Mouse (Mus musculus) limb, embryonic 14.5 days (tissue): ENCODE results near the gene Ank3. TPM values are rescaled to one million over a fixed set of nuclear protein-coding genes. Genes with fewer than 3 reads are reported as not detected.

Experiments
- ATAC-seq: fragments of 200-750 bp; cut with Nextera tagmentation; 2 replicates; pipeline ENCODE4 v1.8.0; 2017; ENCODE audit warnings: low read depth, moderate number of reproducible peaks, moderate TSS enrichment; ENCODE audit not compliant: low FRiP score
- DNase-seq: peaks from one replicate; pipeline ENCODE4 v3.0.0-alpha.2; 2015; ENCODE audit warnings: low spot score
- H3K27ac ChIP-seq: fragments of 300-500 bp; sonication (generic); replicated peaks from 2 replicates; pipeline ENCODE4 v1.5.1; 2014; ENCODE audit warnings: low read depth, mild to moderate bottlenecking, low read length, moderate library complexity, mixed read lengths
- H3K27me3 ChIP-seq: fragments of 300-500 bp; sonication (generic); 2 replicates; pipeline ENCODE4 v1.6.1; 2014; ENCODE audit warnings: low read length, mixed read lengths; ENCODE audit not compliant: control insufficient read depth, insufficient read depth
- H3K36me3 ChIP-seq: fragments of 300-500 bp; sonication (generic); 2 replicates; pipeline ENCODE4 v1.6.1; 2014; ENCODE audit warnings: mild to moderate bottlenecking, low read length, moderate library complexity, mixed read lengths; ENCODE audit not compliant: control insufficient read depth, insufficient read depth
- H3K4me1 ChIP-seq: fragments of 300-500 bp; sonication (generic); 2 replicates; pipeline ENCODE4 v1.6.1; 2014; ENCODE audit warnings: antibody characterized with exemption, low read length, mixed read lengths; ENCODE audit not compliant: control insufficient read depth, insufficient read depth
- H3K4me2 ChIP-seq: fragments of 300-500 bp; sonication (generic); replicated peaks from 2 replicates; pipeline ENCODE4 v1.6.1; 2014; ENCODE audit warnings: low read depth, mild to moderate bottlenecking, low read length, moderate library complexity; ENCODE audit not compliant: severe bottlenecking
- H3K4me3 ChIP-seq: fragments of 300-500 bp; sonication (generic); replicated peaks from 2 replicates; pipeline ENCODE4 v1.5.1; 2014; ENCODE audit warnings: low read length
- H3K9ac ChIP-seq: fragments of 300-500 bp; sonication (generic); 2 replicates; pipeline ENCODE4 v1.6.1; 2014; ENCODE audit warnings: mild to moderate bottlenecking, low read depth, low read length, moderate library complexity; ENCODE audit not compliant: severe bottlenecking
- H3K9me3 ChIP-seq: fragments of 300-500 bp; sonication (generic); 2 replicates; pipeline ENCODE4 v1.6.1; 2016; ENCODE audit warnings: low read length; ENCODE audit not compliant: control insufficient read depth
- POLR2A ChIP-seq: fragments of 200-500 bp; IDR thresholded peaks from 2 replicates; pipeline ENCODE4 v1.8.0; 2012; ENCODE audit warnings: inconsistent platforms, mild to moderate bottlenecking, moderate library complexity, borderline replicate concordance; ENCODE audit not compliant: insufficient read depth, insufficient read length; ENCODE audit errors: extremely low read depth
- WGBS: fragments of 180-500 bp; shearing (Covaris S2); extraction: QIAGEN DNeasy Blood & Tissue Kit; methylation state at CpG from one replicate; pipeline ENCODE4 v1.1.7; 2014; 5-methylcytosine and 5-hydroxymethylcytosine counted together
- polyA plus RNA-seq, 2 experiments: library from polyadenylated mRNA; depleted of rRNA in 1 of 2; stranded (reverse) in 1 of 2; unstranded in 1 of 2; fragments of >200 nt; fragmentation: Nextera tagmentation in 1 of 2; extraction: Ambion mirVana in 1 of 2; gene quantifications; 2 replicates each; pipeline versions ENCODE4 v1.2.1 to v1.2.3; 2012 to 2014

Gene Ank3
- polyA plus RNA-seq, 2 experiments = 14.8 to 25.2 TPM

GRCm38 (mm10) chr10:69535931-69536200 is 137.3 kb downstream of the Ank3 start:
- H3K4me2 ChIP-seq = peak overlapping the region; percentile 80
- no peaks in the 10 kb centered on the region for H3K9me3 ChIP-seq
- H3K27me3 ChIP-seq = no peaks in the 10 kb centered on the region
- H3K4me1 ChIP-seq = peaks cover 5% of the 10 kb centered on the region; the same call in 1 of the 2 replicates
- 61% methylated on average over 4 of the region's 4 CpGs for WGBS
- no peak overlapping the region for H3K27ac ChIP-seq
- H3K9ac ChIP-seq = no peak overlapping the region
- ATAC-seq = no peak
- TF ChIP-seq POLR2A = no peak
- DNase-seq = no peak
- H3K4me3 ChIP-seq = peak overlapping the region; percentile 49; the same call in 1 of the 2 replicates
- H3K36me3 ChIP-seq = no peaks in the 10 kb centered on the region

GRCm38 (mm10) chr10:69536372-69537075 is 138.0 kb downstream of the Ank3 start:
- WGBS = 67% methylated on average over 9 of the region's 9 CpGs
- Histone ChIP-seq H3K27ac (no peak overlapping the region), H3K9me3 (no peaks in the 10 kb centered on the region), H3K27me3 (no peaks in the 10 kb centered on the region), H3K4me2 (no peak overlapping the region; the same call in 1 of the 2 replicates), H3K4me1 (peaks cover 5% of the 10 kb centered on the region; the same call in 1 of the 2 replicates), H3K9ac (no peak overlapping the region), H3K36me3 (no peaks in the 10 kb centered on the region), H3K4me3 (no peak overlapping the region)
- no peak for ATAC-seq
- TF ChIP-seq POLR2A = no peak
- no peak for DNase-seq

- no peaks in the 10 kb centered on the region for H3K27me3 ChIP-seq
- H3K9ac ChIP-seq = no peak overlapping the region
- no peaks in the 10 kb centered on the region; the same call in 1 of the 2 replicates for H3K4me1 ChIP-seq
- no peak overlapping the region for H3K27ac ChIP-seq
- no peak for DNase-seq
- no peak for TF ChIP-seq POLR2A
- ATAC-seq = no peak
- H3K4me2 ChIP-seq = no peak overlapping the region
- WGBS = 90% methylated on average over 2 of the region's 2 CpGs
- H3K36me3 ChIP-seq = no peaks in the 10 kb centered on the region
- no peak overlapping the region for H3K4me3 ChIP-seq
- no peaks in the 10 kb centered on the region for H3K9me3 ChIP-seq
Observed at GRCm38 (mm10) chr10:69538236-69538635, 139.7 kb downstream of the Ank3 start.

- ATAC-seq (no peak), DNase-seq (no peak)
- H3K27me3 ChIP-seq = no peaks in the 10 kb centered on the region
- no peak overlapping the region for H3K27ac ChIP-seq
- no peaks in the 10 kb centered on the region for H3K4me1 ChIP-seq
- H3K9me3 ChIP-seq = no peaks in the 10 kb centered on the region
- H3K4me2 ChIP-seq = no peak overlapping the region
- H3K36me3 ChIP-seq = no peaks in the 10 kb centered on the region
- WGBS = 90% methylated on average over 3 of the region's 3 CpGs
- TF ChIP-seq POLR2A = no peak
- H3K9ac ChIP-seq = no peak overlapping the region
- H3K4me3 ChIP-seq = no peak overlapping the region
Observed at GRCm38 (mm10) chr10:69542439-69542838, 143.9 kb downstream of the Ank3 start.

GRCm38 (mm10) chr10:69543876-69544620 is 145.5 kb downstream of the Ank3 start:
- Histone ChIP-seq H3K4me2 (no peak overlapping the region), H3K36me3 (no peaks in the 10 kb centered on the region), H3K27me3 (no peaks in the 10 kb centered on the region), H3K4me3 (no peak overlapping the region), H3K9me3 (no peaks in the 10 kb centered on the region), H3K4me1 (no peaks in the 10 kb centered on the region), H3K9ac (no peak overlapping the region), H3K27ac (no peak overlapping the region)
- 95% methylated on average over 10 of the region's 10 CpGs for WGBS
- DNase-seq (no peak), ATAC-seq (no peak)
- no peak for TF ChIP-seq POLR2A
